Mouse (Mus musculus): ENCODE results near the gene Anks1. TPM values are rescaled to one million over a fixed set of nuclear protein-coding genes. Genes with fewer than 3 reads are reported as not detected.

The Anks1 gene
- polyA plus RNA-seq, 1 experiment from 2014 or later: 12.3 TPM

DNA sequence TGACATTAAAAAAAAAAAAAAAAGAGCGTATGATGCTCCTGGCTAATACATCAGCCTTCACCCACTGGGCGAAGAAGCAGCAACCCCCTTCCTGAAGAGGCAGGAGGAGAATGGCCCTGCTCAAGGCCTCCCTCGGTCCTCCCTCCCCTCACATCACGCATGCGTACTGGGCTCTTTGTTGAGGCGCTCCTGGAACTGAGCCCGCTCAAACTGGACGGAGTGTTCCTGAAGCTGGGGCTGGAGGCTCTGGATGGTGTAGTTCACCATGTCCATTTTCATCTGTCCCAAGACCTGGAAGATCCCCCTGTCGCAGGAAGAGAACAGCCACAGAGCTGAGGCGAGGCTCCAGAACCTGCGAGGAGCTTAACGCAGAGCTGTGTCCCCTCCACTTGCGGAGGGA lies 161.2 kb downstream of the Anks1 start:
- H3K9me3 ChIP-seq: no peaks in the 10 kb centered on the region
- no peak for ATAC-seq (ENCODE audit: insufficient number of reproducible peaks, low FRiP score, low TSS enrichment, low read depth)
- H3K27me3 ChIP-seq: no peaks in the 10 kb centered on the region
- no peaks in the 10 kb centered on the region for H3K36me3 ChIP-seq
- no peak overlapping the region for H3K4me2 ChIP-seq
- 91% methylated on average over 13 of the region's 13 CpGs for WGBS
- no peak overlapping the region for H3K9ac ChIP-seq
- H3K4me1 ChIP-seq: peaks cover 12% of the 10 kb centered on the region
- H3K4me3 ChIP-seq: no peak overlapping the region
- H3K27ac ChIP-seq: no peak overlapping the region

DNA sequence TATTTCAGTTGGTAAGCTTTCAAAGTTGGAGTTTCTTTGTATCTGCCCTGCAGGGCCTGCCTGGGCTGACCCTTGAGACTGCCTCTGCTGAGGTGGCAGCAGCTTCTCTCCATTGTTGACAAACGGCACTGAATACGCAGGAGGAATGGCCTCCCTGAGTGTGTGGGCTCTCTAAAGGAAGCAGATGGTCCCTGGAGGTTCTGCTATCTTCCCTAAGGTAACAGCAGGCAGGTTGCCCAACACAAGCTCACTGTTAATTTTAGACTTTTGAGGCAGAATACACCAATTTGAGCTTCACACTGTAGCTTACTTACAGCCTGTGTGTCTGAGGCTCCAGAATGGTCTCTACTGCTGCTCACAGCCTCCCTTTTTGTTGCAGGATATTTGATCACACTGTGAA lies 163.6 kb downstream of the Anks1 start:
- 74% methylated on average over 2 of the region's 2 CpGs for WGBS
- no peak for ATAC-seq (ENCODE audit: insufficient number of reproducible peaks, low FRiP score, low TSS enrichment, low read depth)
- Histone ChIP-seq H3K9me3 (no peaks in the 10 kb centered on the region), H3K4me1 (no peaks in the 10 kb centered on the region), H3K27me3 (no peaks in the 10 kb centered on the region), H3K4me2 (no peak overlapping the region), H3K27ac (no peak overlapping the region), H3K4me3 (no peak overlapping the region), H3K36me3 (no peaks in the 10 kb centered on the region), H3K9ac (no peak overlapping the region)

DNA sequence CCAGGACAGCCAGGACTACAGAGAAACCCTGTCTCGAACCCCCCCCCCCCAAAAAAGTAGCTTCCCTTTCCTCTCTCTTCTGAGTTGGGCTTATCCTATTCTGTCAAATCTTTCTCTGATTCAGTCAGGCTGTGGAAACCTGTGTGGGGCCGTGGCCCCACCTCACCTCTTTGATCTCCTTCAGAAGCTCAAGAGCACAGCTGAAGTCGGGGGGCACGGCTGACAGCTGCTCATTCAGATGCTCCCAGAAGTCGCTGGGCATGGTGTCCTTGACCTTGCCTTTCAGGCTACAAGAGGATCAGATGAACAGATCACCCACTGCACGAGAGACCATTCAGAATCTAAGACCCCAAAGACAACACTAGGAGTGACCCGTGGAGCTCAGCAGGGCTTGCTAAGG lies 165.4 kb downstream of the Anks1 start:
- WGBS: 71% methylated on average over 7 of the region's 7 CpGs

DNA sequence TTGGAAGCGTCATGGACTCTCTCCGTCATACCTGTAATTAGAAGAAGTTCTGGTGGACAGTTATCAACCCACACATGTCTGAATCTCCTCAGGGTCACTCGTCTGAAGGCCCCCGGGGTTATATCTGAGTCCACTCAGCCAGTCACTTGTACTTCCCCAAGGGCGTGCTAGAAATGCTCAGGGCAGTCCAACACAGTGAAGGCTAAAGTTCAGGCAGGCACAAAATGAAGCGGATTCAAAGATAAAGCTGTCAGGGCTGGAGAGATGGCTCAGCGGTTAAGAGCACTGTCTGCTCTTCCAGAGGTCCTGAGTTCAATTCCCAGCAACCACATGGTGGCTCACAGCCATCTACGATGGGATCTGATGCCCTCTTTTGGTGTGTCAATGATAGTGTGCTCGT lies 168.9 kb downstream of the Anks1 start:
- 78% methylated on average over 9 of the region's 9 CpGs for WGBS
- no peak overlapping the region for H3K4me2 ChIP-seq
- no peak overlapping the region for H3K27ac ChIP-seq
- no peaks in the 10 kb centered on the region for H3K36me3 ChIP-seq
- no peaks in the 10 kb centered on the region for H3K9me3 ChIP-seq
- no peak overlapping the region for H3K4me3 ChIP-seq
- H3K9ac ChIP-seq: no peak overlapping the region
- no peak for ATAC-seq (ENCODE audit: insufficient number of reproducible peaks, low FRiP score, low TSS enrichment, low read depth)
- H3K4me1 ChIP-seq: peaks cover 12% of the 10 kb centered on the region
- no peaks in the 10 kb centered on the region for H3K27me3 ChIP-seq

More for the DNA sequence above, 165.4 kb downstream of the Anks1 start:
- Histone ChIP-seq H3K27ac (no peak overlapping the region), H3K9ac (no peak overlapping the region), H3K27me3 (no peaks in the 10 kb centered on the region), H3K4me2 (no peak overlapping the region), H3K9me3 (no peaks in the 10 kb centered on the region), H3K36me3 (no peaks in the 10 kb centered on the region), H3K4me3 (no peak overlapping the region), H3K4me1 (peaks cover 2% of the 10 kb centered on the region; the same call in 1 of the 2 replicates)
- ATAC-seq (ENCODE audit: insufficient number of reproducible peaks, low FRiP score, low TSS enrichment, low read depth): no peak

DNA sequence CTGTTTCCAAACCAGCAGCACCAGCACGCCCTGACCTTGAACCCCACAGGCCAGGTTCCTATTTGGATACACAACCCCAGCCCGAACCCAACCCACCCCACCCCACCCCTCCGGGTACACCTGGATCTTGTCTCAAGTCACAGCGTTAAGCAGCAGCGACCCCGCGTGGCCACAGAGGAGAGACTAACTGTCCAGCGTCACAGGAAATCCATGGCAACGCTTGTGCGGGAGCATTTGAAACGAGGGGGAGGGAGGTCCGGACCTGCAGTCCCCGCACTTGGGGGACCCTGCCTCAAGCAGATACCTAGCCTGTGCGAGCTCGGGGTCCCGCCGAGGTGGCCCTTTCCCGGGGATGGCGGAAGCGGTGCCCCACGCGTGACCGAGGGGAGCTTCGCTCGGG lies 170.5 kb downstream of the Anks1 start:
- Histone ChIP-seq H3K4me3 (peak overlapping the region; percentile 56), H3K36me3 (no peaks in the 10 kb centered on the region), H3K9me3 (no peaks in the 10 kb centered on the region), H3K27me3 (0 out of 2 replicates have a peak, but pooled peaks cover 3% of the 10 kb centered on the region), H3K4me1 (peaks cover 15% of the 10 kb centered on the region), H3K9ac (peak overlapping the region; percentile 52), H3K4me2 (peak overlapping the region; percentile 100), H3K27ac (no peak overlapping the region)
- 0% methylated on average over 17 of the region's 25 CpGs for WGBS
- ATAC-seq (ENCODE audit: insufficient number of reproducible peaks, low FRiP score, low TSS enrichment, low read depth): peak; percentile 27; the same call in 1 of the 2 replicates

DNA sequence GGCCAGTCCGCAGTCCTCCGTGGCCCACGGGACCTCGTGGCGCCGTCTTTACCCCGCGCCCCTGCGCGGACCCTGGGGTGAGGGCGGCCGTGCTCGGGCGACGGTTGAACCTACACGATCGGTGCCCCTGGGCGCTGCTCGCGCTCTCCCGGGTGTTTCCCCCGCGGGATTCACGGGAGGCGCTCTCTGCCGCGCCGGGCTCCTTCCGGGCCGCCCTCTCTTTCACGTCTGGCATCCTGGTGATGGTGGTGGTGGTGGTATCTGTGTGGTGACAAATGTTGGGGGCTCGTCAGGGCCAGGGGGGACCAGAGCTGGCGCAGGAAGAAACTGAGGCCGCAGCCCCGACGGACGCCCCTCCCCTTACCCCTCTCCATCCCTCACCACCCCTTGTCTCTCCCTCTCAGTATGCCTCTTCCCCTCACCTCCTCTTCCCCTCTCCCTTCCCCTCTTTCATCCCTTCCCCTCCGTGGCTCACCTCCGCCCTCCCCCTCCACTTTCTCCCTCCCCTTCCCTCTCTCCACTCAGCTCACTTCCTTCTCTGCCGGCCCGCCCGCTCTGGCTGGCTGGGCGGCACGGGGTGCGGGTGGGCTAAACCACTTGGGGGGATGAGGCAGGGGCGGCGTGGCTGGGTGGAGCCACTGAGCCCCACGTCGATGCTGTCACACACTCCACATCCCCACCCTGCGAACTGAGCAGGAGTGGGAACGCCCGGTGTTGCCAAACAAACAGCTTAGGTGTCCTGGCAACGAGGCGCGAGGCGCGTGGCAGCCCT lies 171.1 kb downstream of the Anks1 start, which contains the start of gene Tcp11:
TSS of gene Tcp11 (minus strand) at position 595 of the 772 bp plus-strand sequence.
- 1% methylated on average over 52 of the region's 57 CpGs for WGBS
- Histone ChIP-seq H3K9ac (peak within 1 kb of the TSS; percentile 52), H3K9me3 (no peaks in the 10 kb centered on the region), H3K4me2 (peak within 1 kb of the TSS; percentile 100), H3K27ac (no peak within 1 kb of the TSS), H3K4me3 (peak within 1 kb of the TSS; percentile 56), H3K36me3 (no peaks in the 10 kb centered on the region), H3K4me1 (peaks cover 18% of the 10 kb centered on the region), H3K27me3 (0 out of 2 replicates have a peak, but pooled peaks cover 5% of the 10 kb centered on the region)
- ATAC-seq (ENCODE audit: insufficient number of reproducible peaks, low FRiP score, low TSS enrichment, low read depth): peak; percentile 78

DNA sequence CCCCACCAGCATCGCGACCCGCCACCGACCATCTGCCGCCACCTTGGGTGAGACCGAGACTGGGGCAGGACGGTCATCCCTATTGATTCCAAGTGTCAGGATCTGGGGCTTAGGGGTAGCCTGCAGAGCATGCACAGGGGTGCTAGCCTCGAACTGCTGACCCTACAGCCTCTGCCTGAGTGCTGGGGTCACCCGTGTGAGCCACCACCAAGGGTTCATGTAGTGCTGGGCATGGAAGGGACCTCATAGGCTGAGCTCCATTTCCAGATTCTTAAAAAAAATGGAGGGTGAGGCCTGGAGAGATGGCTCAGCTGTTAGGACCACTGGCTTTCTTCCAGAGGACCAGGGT lies 171.7 kb downstream of the Anks1 start:
- no peak overlapping the region for H3K9ac ChIP-seq
- peaks cover 18% of the 10 kb centered on the region for H3K4me1 ChIP-seq
- no peak overlapping the region for H3K27ac ChIP-seq
- no peaks in the 10 kb centered on the region for H3K9me3 ChIP-seq
- no peaks in the 10 kb centered on the region for H3K36me3 ChIP-seq
- 11% methylated on average over 9 of the region's 9 CpGs for WGBS
- peak overlapping the region; percentile 100 for H3K4me2 ChIP-seq
- H3K4me3 ChIP-seq: peak overlapping the region; percentile 56
- no peak for ATAC-seq (ENCODE audit: insufficient number of reproducible peaks, low FRiP score, low TSS enrichment, low read depth)
- 0 out of 2 replicates have a peak, but pooled peaks cover 5% of the 10 kb centered on the region for H3K27me3 ChIP-seq

DNA sequence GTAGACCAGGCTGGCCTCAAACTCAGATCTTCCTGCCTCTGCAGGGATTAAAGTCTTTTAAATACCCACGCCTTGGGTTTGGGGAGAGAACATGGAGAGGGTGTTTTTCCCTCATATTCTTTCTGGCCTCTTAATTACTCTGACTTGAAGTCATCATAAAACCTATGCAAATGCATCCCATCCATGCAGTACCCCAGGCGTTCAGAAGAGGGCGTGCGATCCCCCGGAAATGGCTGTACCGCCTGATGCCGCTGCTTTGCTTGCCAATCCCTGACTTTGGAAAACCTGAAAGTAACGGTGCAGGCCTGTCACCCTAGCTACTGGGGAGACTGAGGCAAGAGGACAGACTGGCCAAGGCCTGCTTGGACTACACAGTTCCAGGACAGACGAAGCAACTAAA lies 172.3 kb downstream of the Anks1 start:
- Histone ChIP-seq H3K9me3 (no peaks in the 10 kb centered on the region), H3K4me3 (no peak overlapping the region), H3K9ac (no peak overlapping the region), H3K4me1 (peaks cover 18% of the 10 kb centered on the region), H3K27ac (no peak overlapping the region), H3K4me2 (no peak overlapping the region), H3K27me3 (0 out of 2 replicates have a peak, but pooled peaks cover 5% of the 10 kb centered on the region), H3K36me3 (no peaks in the 10 kb centered on the region)
- ATAC-seq (ENCODE audit: insufficient number of reproducible peaks, low FRiP score, low TSS enrichment, low read depth): no peak
- 57% methylated on average over 9 of the region's 9 CpGs for WGBS

DNA sequence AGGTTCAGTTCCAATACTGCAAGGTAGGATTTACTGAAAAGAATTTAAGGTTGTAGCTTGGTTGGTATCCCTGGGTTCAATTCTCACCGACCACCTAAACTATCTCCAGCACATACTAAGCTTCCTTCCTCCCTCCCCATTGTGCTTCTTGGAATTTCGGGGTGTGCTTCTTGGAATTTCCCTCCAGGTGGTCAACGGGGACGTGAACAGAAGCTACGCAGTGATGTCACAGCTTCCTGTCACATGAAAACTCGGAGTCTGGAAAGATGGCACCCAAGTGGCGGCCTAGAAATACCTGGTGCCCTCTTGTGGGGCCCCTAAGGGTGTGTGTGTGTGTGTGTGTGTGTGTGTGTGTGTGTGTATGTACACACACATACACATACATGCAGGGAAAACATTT lies 172.8 kb downstream of the Anks1 start:
- no peaks in the 10 kb centered on the region for H3K9me3 ChIP-seq
- no peak overlapping the region for H3K9ac ChIP-seq
- no peak for ATAC-seq (ENCODE audit: insufficient number of reproducible peaks, low FRiP score, low TSS enrichment, low read depth)
- 86% methylated on average over 7 of the region's 7 CpGs for WGBS
- H3K27me3 ChIP-seq: 0 out of 2 replicates have a peak, but pooled peaks cover 5% of the 10 kb centered on the region
- H3K4me2 ChIP-seq: no peak overlapping the region
- H3K36me3 ChIP-seq: no peaks in the 10 kb centered on the region
- peaks cover 18% of the 10 kb centered on the region for H3K4me1 ChIP-seq
- no peak overlapping the region for H3K4me3 ChIP-seq
- no peak overlapping the region for H3K27ac ChIP-seq

DNA sequence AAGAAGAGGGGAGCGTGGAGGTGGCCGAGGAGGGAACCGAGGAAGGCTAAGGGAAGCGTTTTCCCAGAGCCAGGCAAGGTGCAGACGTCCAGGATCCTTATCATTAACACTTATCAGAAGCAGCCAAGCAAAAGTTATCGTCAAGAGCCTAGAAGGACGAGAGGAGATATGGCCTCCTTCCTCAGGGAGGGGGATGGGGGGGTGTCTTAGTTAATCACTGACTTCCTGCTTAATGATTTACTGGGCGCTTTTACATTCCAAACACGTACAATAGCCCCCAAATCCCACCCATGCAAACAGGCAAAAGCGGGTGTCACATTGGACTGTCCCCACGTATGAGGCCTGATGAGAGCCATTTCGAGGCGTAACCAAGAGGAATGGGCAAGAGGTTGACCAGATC lies 173.8 kb downstream of the Anks1 start:
- Histone ChIP-seq H3K4me1 (peaks cover 18% of the 10 kb centered on the region), H3K9me3 (no peaks in the 10 kb centered on the region), H3K9ac (no peak overlapping the region), H3K27ac (no peak overlapping the region), H3K4me2 (no peak overlapping the region), H3K4me3 (no peak overlapping the region), H3K36me3 (no peaks in the 10 kb centered on the region), H3K27me3 (0 out of 2 replicates have a peak, but pooled peaks cover 5% of the 10 kb centered on the region)
- no peak for ATAC-seq (ENCODE audit: insufficient number of reproducible peaks, low FRiP score, low TSS enrichment, low read depth)
- 66% methylated on average over 13 of the region's 13 CpGs for WGBS

DNA sequence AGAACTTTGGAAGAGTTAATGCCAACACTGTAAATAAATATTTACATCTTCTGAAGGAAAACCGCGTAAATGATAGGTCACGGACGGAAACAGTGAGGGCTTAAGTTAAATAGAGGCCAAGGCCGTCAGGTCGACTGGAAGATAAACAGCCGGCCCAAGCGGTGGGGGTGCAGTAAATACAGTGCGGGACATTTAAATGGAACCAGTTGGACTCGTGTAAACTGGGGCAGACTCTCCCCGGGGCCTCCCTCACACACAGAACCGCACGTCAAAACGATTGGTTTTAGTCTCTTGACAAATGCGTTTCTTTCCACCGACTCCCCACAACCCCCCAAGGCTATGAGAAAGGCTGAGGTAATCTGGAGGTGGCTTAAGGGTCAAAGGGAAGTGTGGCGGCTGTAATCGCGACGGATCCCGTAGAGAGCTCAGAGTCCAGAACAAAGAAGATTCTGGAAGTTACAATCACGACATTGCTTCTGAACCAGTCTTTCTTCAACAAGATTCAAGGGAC lies 175.3 kb downstream of the Anks1 start:
- Histone ChIP-seq H3K27me3 (0 out of 2 replicates have a peak, but pooled peaks cover 5% of the 10 kb centered on the region), H3K9ac (no peak overlapping the region), H3K36me3 (no peaks in the 10 kb centered on the region), H3K4me3 (no peak overlapping the region), H3K9me3 (no peaks in the 10 kb centered on the region), H3K27ac (no peak overlapping the region), H3K4me2 (no peak overlapping the region), H3K4me1 (peaks cover 16% of the 10 kb centered on the region)
- 24% methylated on average over 22 of the region's 22 CpGs for WGBS
- ATAC-seq (ENCODE audit: insufficient number of reproducible peaks, low FRiP score, low TSS enrichment, low read depth): no peak

DNA sequence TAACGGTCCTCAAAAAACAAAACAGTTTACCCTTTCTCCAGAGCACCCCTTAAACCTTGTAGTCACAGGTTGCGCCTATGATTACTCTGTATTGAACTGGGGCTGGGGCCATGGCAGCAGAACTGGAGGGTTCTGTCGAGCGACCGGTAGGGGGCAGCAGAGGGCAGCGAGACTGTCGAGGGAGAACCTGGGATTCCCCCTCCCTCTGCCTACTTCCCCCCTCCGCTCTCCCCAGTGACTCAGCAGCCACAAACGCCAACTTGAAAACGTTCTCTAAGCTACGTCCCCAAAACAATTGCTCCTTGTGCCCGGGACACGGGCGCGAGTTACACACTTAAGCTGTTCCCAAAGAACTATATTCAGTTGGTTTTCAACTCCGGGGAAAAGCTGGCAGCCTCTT lies 175.9 kb downstream of the Anks1 start:
- peaks cover 14% of the 10 kb centered on the region for H3K4me1 ChIP-seq
- H3K27me3 ChIP-seq: 0 out of 2 replicates have a peak, but pooled peaks cover 5% of the 10 kb centered on the region
- 0 out of 2 replicates have a peak, but pooled peaks have one; percentile 32 for ATAC-seq (ENCODE audit: insufficient number of reproducible peaks, low FRiP score, low TSS enrichment, low read depth)
- H3K27ac ChIP-seq: no peak overlapping the region; the same call in 1 of the 2 replicates
- H3K9ac ChIP-seq: no peak overlapping the region
- H3K4me2 ChIP-seq: peak overlapping the region; percentile 41
- under 1% methylated on average over 16 of the region's 16 CpGs for WGBS
- peak overlapping the region; percentile 23 for H3K4me3 ChIP-seq
- H3K36me3 ChIP-seq: no peaks in the 10 kb centered on the region
- H3K9me3 ChIP-seq: no peaks in the 10 kb centered on the region

Data from limb, embryonic 15.5 days (tissue).